Mouse (Mus musculus) left cerebral cortex, postnatal 4 days (tissue): ENCODE results near the gene Hspb9. TPM values are rescaled to one million over a fixed set of nuclear protein-coding genes. Genes with fewer than 3 reads are reported as not detected.

Experiments
- DNase-seq: peaks from one replicate; pipeline ENCODE4 v3.0.0-alpha.2; 2022
- intact Hi-C: fragments of 180-260 bp; cut with DNase I; formaldehyde crosslinking; loops from one replicate; pipeline ENCODE4 v1.15.1; 2025
- total RNA-seq, 2 experiments: library from RNA; stranded (reverse); gene quantifications; 2 replicates each; pipeline ENCODE4 v1.2.3; 2021

Gene Hspb9
- total RNA-seq, 2 experiments from 2014 or later: not detected

DNA sequence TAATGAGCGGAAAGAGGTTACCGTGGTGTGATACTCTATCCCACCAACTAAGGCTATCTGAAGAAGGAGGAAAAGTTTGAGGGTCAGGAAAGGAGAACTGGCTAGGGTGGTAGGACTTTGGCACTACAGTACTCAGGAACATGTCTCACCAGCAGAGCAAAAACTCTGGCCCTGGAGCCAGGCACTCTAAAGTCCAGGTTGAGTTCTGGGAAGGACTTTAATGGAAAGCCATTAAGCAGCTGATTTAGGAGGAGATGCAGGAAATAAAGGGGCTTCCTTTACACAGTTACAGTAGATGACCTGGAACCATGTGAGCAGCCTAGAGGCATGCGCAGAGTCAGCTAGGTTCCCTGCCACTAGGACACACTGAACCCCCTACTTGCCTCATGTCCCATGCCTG, 13.6 kb downstream of the Hspb9 start:
- no peak for DNase-seq
- intact Hi-C loops: no loop called here

DNA sequence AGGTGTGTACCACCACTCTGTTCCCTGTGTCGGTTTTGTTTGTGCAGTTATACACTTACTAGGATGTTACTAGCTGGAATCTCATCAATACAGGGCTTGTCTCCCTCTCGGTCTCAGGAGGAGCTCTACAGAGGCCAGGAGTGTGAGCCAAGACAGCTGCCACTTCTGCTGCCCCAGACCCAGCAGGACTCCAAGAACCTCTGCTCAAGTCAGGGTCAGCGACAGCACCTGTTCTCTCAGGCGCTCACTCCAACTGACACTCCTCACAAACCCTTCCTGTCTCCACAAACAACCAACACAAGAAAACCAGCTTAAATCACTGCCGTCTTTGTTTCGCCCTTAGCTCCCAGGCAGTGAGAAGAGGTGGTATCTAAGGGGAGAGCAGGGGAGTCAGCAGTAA, 15.0 kb downstream of the Hspb9 start:
- intact Hi-C loops: no loop called here
- DNase-seq: no peak

DNA sequence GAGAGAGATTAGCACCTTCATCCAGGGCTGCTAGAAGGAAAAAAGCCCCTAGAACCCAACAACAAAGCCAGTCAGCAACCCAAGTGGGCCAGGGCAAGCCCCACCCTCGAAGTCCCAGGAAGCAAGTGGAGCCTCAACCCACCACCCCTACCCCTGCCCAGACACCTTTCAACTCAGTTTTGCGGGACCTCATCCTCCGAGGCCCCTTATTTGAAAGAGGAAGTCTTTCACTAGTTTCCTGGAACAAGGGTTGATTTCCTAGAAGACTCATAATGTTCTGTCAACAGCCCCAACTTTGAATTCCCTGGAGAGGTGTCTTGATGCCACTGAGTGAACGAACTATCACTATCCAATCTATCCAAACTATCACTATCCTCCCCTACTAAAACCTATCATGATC, 16.3 kb downstream of the Hspb9 start:
- intact Hi-C loops: no loop called here
- DNase-seq: no peak

DNA sequence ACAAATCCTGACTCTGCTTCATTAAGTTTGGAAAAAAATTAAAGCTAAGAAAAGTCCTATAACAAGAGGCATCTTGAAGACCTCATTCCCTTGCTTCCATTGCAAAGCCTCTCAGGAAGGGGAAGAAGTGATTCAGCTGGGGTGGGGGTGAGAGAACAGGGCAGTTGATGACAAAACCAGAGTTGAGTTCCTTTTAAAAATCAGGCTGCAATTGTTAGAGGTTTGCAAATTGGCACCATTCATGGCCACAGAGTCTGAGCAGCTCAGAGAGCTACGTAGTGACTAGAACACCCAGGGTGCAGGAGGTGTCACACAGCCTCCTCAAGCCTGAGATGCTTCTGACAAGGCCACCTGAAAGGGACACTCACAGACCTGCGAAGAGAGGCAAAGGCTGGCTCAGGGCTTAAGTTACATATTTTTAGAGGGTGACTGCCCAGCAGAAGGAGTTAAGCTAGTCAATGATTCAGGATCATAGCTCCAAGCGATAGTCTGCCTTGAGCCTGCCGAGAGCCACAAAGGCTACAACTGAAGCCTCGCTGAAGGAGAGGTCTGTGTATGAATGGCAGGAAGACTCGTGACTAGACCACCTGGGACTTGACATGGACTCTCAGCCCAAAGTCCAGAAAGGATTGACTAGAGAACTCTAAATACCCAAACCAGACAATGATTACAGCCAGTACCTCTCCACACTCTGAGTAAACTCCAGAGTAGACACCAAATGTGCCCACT, 17.0 kb downstream of the Hspb9 start:
- intact Hi-C loops: no loop called here
- DNase-seq: no peak

DNA sequence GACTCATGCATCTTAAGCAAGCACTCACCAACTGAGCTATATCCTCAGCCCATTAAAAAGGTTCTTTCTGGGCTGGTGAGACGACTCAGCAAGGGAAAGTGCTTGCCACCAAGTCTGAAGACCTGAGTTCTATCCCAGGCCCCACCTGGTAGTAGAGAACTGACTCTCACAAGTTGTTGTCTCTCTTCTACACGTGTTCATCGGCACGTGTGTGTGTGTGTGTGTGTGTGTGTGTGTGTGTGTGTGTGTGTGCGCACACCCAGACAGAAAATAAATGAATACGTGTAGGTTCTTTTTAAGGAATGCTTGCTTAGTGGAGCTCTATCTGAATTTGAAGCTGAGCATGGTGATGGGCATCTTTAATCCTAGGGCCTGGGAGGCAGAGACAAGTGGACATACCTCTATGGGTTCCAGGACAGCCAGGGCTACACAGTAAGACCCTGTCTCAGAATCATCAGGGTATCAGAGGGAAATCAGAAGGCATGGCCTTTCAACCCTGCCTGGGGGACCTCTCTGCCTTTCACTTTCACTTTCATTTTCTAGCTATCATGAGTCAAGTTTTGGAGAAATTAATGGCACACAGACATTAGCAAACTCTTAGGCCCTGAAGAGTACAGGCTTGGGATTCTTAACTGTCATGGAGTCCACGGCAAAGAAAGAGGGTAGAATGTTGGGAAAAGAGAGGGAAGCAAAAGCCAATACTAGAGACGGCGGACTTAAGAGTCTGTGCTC, 21.6 kb downstream of the Hspb9 start:
- intact Hi-C loops: no loop called here

DNA sequence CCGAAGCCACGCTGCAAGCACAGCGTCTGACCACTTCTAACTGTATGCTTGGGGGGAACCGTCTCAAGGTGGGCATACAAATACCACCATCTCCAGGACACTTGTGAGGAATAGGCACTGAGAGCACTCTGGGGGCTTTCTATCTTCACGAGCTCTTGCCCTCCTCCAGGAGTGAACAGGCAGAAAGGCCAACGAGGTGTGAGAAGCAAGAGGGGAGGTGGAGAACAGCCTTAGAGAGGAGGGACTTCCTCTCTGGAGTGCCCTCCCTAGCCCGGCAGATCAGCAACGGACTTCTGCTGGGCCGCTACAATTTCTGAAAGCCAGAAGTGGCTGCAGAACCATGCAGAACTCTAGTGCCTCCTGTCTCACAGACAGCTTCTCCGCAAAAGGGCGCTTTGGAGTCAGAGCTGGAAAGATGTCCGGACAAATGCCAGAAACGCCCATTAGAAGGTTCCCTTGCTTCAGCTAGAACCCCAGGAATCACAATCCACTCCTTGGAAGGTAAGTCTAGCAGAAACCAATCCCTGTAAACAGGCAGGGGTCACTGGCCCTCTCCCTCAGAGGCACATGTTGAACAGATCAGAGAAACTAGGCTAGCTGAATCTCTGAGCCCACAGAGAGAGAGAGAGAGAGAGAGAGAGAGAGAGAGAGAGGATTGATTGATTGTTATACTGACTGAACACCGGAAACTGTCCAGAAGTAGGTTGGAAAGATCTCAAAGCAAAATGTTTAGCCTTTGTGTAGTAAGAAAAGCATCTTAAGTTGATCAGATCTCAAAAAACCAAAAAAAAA, 22.5 kb downstream of the Hspb9 start:
- DNase-seq: no peak
- intact Hi-C loops: no loop called here

More for the DNA sequence above, 21.6 kb downstream of the Hspb9 start:
- no peak for DNase-seq

DNA sequence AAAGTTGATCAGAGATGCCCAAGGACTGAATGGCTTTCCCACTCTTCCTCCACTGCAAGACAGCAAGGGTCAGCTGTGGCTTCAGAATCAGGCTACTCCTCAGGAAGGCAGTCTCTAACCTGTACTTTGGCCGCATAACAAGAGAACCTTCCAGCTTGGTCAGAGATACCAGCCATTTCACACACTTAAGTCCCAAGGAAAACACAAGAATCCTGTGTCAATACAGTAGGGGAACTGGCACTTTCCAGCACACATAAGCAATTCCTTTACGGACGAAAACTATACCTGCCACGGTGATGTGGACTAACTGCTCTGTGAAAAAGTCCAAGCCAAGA, 23.1 kb downstream of the Hspb9 start:
- intact Hi-C loops: no loop called here
- DNase-seq: no peak

DNA sequence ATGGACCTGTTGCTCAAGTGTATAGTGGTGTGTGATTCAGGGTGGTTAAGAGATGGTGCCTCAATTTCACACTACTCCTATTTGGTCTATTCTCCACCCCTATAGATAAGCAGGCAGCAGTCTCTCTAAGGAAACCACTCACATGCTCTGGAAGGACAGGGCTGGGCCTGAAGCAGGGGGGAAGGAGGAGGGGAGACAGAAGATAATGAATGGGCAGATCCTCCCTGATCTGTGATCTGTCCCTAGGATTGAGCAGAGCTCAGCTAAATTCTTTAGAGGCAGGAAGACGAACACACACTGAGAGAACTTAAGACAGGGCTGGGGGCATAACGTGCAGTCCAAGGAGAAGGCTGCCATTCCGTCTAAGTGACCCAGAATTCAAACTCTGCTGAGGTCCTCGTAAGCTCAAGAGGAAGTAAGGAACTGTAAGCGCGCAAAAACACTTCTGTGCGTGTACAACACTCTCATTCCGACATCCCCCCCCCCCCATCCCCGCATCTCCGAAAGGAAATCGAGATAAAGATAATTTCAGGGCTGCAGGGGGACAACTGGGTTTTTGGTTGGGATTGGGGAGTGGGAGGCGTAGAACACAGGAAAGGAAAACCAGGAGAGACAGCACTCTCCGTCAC, 23.6 kb downstream of the Hspb9 start:
- intact Hi-C loops: no loop called here
- DNase-seq: no peak

DNA sequence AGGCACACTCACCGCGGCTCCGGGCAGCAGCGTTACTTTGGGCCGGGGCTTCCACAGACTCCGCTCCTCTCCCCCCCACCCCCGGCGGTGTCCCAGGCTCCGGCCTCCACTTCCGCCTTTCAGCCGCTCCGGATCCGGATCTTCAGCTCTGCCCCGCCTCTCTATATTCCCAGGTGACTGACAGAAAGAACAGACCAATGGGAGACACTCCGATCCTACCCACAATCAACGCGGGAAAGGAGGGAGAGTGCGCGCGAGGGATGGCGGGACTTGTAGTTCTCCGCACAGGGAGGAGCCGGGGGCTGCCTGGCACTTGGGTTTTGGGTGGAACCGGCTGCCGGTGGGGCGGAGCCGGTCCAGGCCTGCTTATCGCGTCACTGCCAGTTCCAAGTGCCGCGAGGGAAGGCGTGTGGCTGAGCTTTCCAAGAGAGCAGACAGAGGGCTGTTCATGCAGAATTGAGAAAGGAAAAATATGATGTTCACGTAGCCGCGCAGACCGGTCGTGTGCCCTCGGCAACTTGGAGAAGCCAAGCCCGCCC, 24.5 kb downstream of the Hspb9 start, which contains the start of gene Rab5c:
Gene Rab5c, minus strand, starts transcription at position 150 of the 539 bp plus-strand sequence.
- intact Hi-C loops: no loop called here
- DNase-seq: peak; percentile 99

DNA sequence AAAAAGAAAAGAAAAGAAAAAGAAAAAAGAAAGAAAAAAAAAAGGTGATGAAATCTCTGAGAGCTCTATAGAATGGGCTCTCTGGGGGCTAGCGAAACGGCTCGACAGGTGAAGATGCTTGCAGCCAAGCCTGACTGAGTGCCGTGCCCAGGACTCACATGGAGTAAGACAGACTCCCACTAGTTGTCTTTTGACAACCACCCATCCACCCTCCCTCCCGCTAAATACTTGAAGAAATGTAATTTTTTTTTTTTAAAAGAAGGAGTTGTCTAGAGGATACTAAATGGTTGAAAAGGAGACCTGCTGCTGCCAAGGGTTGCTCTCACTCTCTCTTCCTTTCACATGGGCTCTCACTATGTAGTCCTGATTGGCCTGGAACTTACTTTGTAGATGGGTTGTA, 25.1 kb downstream of the Hspb9 start:
- intact Hi-C loops: no loop called here
- DNase-seq: no peak

DNA sequence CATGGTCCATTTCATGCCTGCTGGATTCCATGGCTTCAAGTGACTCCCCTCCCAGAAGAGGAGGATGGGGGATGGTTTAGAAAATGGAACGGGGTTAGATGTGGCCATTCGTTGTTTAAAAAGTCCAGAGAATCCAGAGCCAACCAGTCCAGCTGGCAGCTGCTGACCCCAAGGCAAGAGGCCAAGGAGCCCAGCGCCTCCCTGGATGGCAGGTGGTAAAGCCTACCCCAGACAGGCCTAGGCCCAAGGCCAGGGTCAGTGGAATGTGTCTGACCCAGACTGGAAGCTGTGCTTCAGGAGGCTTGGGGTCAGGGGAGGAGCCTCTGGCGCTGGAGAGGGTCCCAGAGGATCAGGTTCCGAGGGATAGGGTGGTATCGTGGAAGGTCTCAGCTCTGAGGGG, 27.7 kb downstream of the Hspb9 start:
- intact Hi-C loops: loop anchor here (10.0 kb wide), 1 partner anchor 213 kb away; no protein-coding TSS in a partner anchor
- peak; percentile 55 for DNase-seq

DNA sequence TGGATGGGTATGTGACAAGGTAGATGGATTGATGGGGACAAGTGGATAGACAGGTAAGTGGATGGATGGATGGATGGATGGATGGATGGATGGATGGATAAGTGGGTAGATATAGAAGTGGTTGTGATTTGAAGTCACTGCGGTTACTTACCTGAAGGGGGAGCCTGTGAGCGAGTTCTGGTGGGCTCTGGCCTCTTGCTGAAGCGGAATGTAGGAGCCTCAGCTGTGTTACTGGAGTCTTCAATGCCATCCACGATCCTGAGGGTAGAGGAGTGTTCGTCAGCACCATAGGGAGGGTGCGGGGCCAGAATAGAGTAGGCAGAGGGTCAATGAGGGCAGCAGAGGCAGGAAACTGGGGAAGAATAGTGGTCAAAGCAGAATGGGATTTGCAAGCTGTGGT, 31.4 kb downstream of the Hspb9 start:
- peak; percentile 60 for DNase-seq
- intact Hi-C loops: loop anchor here (10.0 kb wide), 1 partner anchor 210 kb away; no protein-coding TSS in a partner anchor

DNA sequence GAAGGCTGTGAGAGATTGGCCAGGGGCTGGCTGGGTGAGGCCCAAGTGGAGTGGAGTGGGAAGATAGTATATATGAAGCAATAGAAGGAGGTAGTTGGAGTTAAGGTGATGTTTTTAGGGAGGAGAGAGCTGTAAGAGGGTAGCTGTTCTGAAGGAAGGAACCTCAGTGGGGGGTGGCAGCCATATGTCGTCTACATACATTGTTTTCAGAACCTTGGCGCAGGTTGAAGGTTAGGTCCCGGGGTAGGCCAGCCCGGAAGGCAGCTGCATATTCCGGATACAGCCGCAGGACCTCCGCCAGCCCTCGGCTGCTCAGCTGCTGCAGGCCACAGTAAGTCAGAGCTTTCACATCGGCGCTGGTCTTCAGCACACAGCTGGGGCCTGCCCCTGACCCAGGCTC, 32.9 kb downstream of the Hspb9 start:
- no peak for DNase-seq
- intact Hi-C loops: loop anchor here (10.0 kb wide), 1 partner anchor 208 kb away; no protein-coding TSS in a partner anchor

DNA sequence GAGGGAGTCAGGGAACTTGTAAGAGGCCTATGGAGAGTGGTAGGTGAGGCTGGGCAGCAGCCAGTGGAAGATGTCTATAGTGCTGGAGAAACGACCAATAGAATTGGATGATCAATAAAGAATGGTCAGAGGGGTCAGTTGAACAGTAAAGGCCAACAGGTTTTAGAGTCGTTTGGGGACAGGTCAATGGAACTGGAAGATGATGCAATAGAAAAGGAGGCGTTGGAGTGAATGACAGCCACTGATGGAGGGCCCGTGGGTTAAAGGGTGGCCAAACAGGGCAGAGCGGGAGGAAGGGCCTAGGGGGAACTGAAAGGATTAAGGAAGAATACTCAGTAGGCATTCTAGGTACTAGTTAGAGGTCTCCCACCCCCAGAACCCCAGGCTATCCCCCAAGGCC, 33.5 kb downstream of the Hspb9 start:
- DNase-seq: no peak
- intact Hi-C loops: loop anchor here (10.0 kb wide), 1 partner anchor 208 kb away; no protein-coding TSS in a partner anchor

DNA sequence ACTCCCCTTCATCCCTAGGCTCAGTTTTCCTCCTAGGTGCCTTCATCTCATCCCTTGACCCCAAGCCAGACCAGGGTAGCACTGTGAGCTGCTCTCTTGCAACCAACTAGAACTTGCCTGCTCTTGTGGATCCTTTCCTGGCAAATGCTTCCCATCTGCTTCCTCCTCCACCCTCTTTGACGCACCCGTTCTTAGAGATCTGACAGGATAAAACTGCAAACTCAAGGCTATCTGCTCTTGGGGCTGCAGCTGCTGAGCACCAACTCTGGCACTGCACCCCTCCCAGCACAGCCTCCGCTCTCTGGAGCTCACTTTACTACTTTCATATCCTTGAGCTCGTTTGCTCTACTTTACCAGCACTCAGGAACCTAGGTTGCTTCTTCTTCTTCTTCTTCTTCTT, 35.0 kb downstream of the Hspb9 start:
- no peak for DNase-seq
- intact Hi-C loops: loop anchor here (10.0 kb wide), 1 partner anchor 206 kb away; no protein-coding TSS in a partner anchor

DNA sequence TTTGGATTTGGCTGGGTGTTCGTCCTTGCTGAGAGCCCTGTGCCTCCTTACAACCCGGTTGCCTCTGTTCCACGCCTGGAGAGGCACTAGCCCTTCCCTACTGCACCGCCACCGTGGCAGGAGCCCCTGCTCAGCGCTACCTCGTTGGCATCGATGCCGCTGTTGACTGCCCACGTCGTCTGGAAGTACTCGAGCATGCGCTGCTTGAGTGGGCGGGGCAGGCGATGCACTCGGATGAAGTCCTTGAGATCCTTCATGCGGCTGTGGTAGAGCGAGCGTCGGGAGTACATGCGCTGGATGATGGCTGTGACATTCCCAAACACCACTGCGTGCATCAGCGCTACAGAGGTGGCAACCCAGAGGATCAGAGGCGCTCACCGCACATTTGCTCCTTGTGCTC, 35.8 kb downstream of the Hspb9 start:
- no peak for DNase-seq
- intact Hi-C loops: loop anchor here (10.0 kb wide), 1 partner anchor 205 kb away; no protein-coding TSS in a partner anchor

DNA sequence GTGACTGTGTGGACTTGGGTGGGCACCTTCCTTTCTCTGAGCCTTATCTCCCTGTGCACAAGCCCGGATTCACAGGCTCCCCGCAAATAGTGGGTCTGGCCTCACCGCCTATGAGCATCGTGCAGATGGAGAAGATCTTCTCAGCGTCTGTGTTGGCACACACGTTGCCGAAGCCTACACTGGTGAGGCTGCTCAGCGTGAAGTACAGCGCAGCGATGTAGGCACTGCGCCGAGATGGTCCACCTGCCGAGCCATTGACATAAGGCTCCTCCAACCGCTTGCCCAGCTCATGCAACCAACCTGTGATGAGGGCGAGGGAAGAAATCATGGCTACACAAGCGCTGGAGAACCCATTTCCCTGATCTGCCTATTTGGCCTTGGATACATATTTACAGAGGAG, 36.5 kb downstream of the Hspb9 start:
- DNase-seq: no peak
- intact Hi-C loops: no loop called here

DNA sequence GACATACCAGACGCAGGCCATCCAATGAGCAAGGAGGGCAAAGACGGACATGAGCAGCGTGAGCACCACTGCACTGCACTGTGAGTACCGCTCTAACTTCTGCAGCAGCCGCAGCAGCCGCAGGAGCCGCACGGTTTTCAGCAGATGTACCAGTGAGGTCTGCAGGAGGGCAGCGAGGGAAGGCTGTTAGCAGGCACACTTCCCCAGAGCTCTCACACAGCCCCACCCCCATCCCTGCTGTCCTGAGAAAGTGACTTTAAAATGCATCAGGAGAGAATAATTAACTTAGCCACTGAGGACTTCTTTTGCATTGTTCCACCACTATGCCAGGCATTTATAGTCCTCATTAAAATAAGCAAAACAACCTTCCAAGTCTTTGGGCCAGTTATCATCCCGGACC, 38.6 kb downstream of the Hspb9 start:
- DNase-seq: no peak
- intact Hi-C loops: no loop called here

DNA sequence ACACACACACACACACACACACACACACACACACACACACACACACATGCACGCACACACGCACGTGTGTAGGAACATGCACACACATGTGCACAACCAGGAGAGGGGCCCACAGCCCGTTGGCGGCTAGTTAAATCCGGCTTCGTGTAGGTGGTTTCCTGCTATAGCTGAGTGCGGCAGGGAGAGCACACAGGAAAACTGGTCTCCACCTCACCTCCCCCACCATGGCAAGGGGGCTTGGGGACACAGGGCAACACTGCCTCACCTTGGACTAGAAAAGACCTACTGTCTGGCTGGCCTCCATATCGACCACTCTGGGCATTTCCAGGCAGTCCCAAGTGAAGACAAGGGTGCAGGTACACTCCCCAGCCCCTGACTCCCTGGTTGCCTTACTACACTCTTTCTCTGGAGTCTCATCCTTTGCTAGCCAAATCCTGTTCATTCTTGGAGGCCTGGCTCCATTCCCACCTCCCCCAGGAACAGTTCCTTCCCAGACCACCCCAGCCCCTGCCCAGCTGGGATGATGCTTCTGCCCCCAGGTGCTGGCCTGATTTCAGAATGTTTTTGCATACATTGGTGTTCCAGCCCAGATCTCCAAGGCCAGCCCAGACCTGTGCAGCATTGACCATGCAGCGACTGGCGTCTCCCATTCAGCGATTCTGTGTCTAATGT, 40.5 kb downstream of the Hspb9 start:
- no peak for DNase-seq
- intact Hi-C loops: no loop called here

DNA sequence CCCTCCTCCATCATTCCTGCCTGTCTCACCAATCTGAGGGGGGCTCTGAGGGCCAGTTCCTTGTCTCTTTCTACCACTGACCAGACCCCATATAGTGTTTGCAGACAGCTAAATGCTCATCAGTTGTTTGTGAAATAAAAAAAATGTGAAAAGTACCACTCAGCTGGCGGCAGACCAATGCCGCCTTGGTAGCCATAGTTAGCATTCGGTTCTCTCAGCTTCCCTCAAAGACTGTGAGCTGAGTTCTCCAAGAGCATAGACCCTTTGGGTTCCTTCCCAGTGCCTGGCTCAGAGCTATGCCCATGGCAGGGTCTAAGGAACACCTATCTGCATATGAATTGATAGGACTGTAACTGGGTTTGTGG, 41.0 kb downstream of the Hspb9 start:
- intact Hi-C loops: no loop called here

More for the DNA sequence above, 41.0 kb downstream of the Hspb9 start:
- DNase-seq: no peak
